Mouse (Mus musculus) midbrain, embryonic 10.5 days (tissue): Measurements from ENCODE around the gene Rab17. TPM values are rescaled to one million over a fixed set of nuclear protein-coding genes. Genes with fewer than 3 reads are reported as not detected.

ENCODE experiments used
- DNase-seq: peaks from one replicate; pipeline ENCODE4 v3.0.0-alpha.2; 2017; ENCODE audit warnings: low spot score
- H3K27ac ChIP-seq: fragments of 300-500 bp; sonication (generic); replicated peaks from 2 replicates; pipeline ENCODE4 v1.5.1; 2016; ENCODE audit warnings: mild to moderate bottlenecking
- H3K27me3 ChIP-seq: fragments of 300-500 bp; sonication (generic); 2 replicates; pipeline ENCODE4 v1.6.1; 2016; ENCODE audit warnings: low read depth, mild to moderate bottlenecking; ENCODE audit not compliant: poor library complexity, severe bottlenecking
- H3K36me3 ChIP-seq: fragments of 300-500 bp; sonication (generic); 2 replicates; pipeline ENCODE4 v1.6.1; 2016; ENCODE audit warnings: mild to moderate bottlenecking, moderate library complexity
- H3K4me1 ChIP-seq: fragments of 300-500 bp; sonication (generic); 2 replicates; pipeline ENCODE4 v1.6.1; 2016
- H3K4me3 ChIP-seq: fragments of 300-500 bp; sonication (generic); 2 replicates; pipeline ENCODE4 v1.5.1; 2016; ENCODE audit warnings: mild to moderate bottlenecking, moderate library complexity
- H3K9me3 ChIP-seq: fragments of 300-500 bp; sonication (generic); replicated peaks from 2 replicates; pipeline ENCODE4 v1.6.1; 2016; ENCODE audit warnings: mild to moderate bottlenecking
- WGBS: fragments of 180-500 bp; shearing (Covaris S2); methylation state at CpG from one replicate; pipeline ENCODE4 v1.1.7; 2016; 5-methylcytosine and 5-hydroxymethylcytosine counted together
- polyA plus RNA-seq: library from polyadenylated mRNA; unstranded; fragments of >200 nt; fragmentation: Nextera tagmentation; extraction: Ambion mirVana; gene quantifications from 2 replicates; pipeline ENCODE4 v1.2.1, GENCODE M21; 2016

Gene Rab17
- polyA plus RNA-seq, 1 experiment from 2014 or later = not detected

DNA sequence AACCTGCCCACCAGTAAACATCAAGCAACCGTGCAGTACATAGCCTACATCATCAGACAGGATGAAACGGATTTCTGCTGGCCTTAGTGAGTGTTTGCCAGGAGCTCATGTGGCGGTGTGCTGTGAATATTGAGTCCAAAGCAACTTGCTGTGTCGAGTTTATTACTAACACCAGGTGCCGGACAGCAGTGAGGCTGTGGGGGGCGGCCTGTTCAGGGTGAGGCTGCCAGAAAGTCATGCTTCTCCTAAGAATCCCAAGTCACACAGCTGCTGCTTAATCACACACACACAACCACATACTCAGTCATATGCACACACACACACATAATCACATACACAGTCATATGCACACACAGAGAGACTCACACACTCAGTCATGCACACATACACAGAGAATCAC, 56.2 kb downstream of the Rab17 start:
- H3K9me3 ChIP-seq = no peaks in the 10 kb centered on the region
- H3K27ac ChIP-seq = no peak overlapping the region
- H3K36me3 ChIP-seq = no peaks in the 10 kb centered on the region
- DNase-seq = no peak
- 84% methylated on average over 6 of the region's 6 CpGs for WGBS
- peaks cover 30% of the 10 kb centered on the region for H3K27me3 ChIP-seq
- peaks cover 24% of the 10 kb centered on the region for H3K4me1 ChIP-seq
- no peak overlapping the region for H3K4me3 ChIP-seq

DNA sequence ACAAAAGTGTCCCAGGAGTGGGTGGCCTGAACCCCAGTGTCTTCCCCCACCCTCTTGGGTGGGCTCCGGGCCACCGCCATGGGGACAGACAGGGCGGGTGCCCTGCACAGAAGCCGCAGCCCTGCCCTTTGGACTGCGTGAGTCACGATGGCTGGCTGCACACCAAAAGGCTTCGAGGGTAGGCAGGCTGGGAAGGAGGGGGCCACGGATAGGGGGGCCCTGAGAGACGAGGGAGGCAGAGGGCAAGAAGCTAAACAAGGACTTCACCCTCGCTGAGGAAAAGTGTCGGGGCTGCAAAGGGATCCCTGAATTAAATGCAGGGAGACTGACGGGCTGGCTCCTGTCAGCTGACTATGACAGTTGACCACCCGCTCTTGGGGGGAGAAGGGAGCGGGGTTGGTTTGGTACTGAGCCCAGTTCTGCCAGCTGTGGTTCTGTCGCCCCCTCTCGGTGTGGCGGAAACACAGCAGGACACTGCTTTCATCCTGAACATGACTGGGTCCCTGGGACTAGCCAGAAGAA, 59.8 kb downstream of the Rab17 start:
- peaks cover 13% of the 10 kb centered on the region for H3K4me1 ChIP-seq
- no peaks in the 10 kb centered on the region for H3K36me3 ChIP-seq
- no peak for DNase-seq
- H3K27ac ChIP-seq = peak overlapping the region; percentile 52; the same call in 1 of the 2 replicates
- H3K9me3 ChIP-seq = no peaks in the 10 kb centered on the region
- WGBS = 39% methylated on average over 17 of the region's 17 CpGs
- H3K4me3 ChIP-seq = no peak overlapping the region
- H3K27me3 ChIP-seq = peaks cover 9% of the 10 kb centered on the region

DNA sequence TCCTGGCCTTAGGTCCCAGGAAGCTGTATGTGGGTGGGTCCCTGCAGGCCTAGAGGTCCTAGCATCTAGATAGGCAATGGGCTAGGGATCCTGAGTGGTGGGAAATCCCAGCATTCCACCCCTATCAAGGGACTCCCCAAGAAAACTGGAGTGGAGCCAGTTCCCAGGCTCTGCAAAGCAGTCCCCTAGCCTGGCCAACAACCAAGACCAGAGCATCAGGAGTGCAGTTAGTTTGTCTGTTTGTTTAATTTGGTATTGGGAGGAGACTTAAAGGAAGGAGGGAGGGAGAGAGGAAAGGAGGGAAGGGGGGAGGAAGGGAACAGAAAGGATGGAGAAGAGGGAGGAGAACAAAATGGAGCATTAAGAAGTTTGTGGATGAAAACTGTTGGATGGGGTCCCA, 60.3 kb downstream of the Rab17 start:
- peaks cover 11% of the 10 kb centered on the region for H3K4me1 ChIP-seq
- no peak overlapping the region for H3K27ac ChIP-seq
- H3K9me3 ChIP-seq = no peaks in the 10 kb centered on the region
- H3K27me3 ChIP-seq = peaks cover 3% of the 10 kb centered on the region; the same call in 1 of the 2 replicates
- no peak for DNase-seq
- H3K4me3 ChIP-seq = no peak overlapping the region
- H3K36me3 ChIP-seq = no peaks in the 10 kb centered on the region

Other genes with a start within 250 kb of the Rab17 start
- gene Col6a3, start 125.7 kb downstream of the Rab17 start, polyA plus RNA-seq = 3.0 and 5.4 TPM in 2 replicates
- gene Mlph, start 54.6 kb downstream of the Rab17 start, polyA plus RNA-seq = 0.14 and 0.20 TPM in 2 replicates
- gene Prlh, start 16.6 kb downstream of the Rab17 start, polyA plus RNA-seq = not detected in 2 replicates
- gene Lrrfip1, start 29.1 kb upstream of the Rab17 start, polyA plus RNA-seq = 19.8 and 22.2 TPM in 2 replicates
- 0.36 and 0.51 TPM in 2 replicates for gene Rbm44, start 175.4 kb upstream of the Rab17 start, polyA plus RNA-seq
- 0.47 and 0.48 TPM in 2 replicates for gene Ramp1, start 210.2 kb upstream of the Rab17 start, polyA plus RNA-seq